Comparison of ENCODE assay signal across 22 mouse cellular contexts in genomic region chr5:37177061-37177460, GRCm38 (mm10).
DNase-seq lines count a peak whose midpoint lies in the region; ATAC-seq and TF ChIP-seq lines count a peak whose summit lies in the region.
"Had no signal": no experiment of that assay in that cellular context is flagged by ENCODE, and none has a peak within 500 bp of the region (broad histone marks: within the 10 kb centered on the region; RNA-seq: fewer than 3 reads in every experiment).

No protein-coding gene starts in this region.

- no peaks in the 10 kb centered on the region for H3K9me3 ChIP-seq in hindbrain, embryonic 13.5 days
- no peaks in the 10 kb centered on the region for H3K9me3 ChIP-seq in hindbrain, embryonic 14.5 days (ENCODE audit: control insufficient read depth, low read length)
- H3K9me3 ChIP-seq: embryonic facial prominence, embryonic 12.5 days; kidney, embryonic 15.5 days; midbrain, embryonic 13.5 days had no signal

- TF ChIP-seq CTCF in left cerebral cortex, adult 2 months (IDR thresholded peaks at IDR 0.05), result no peak
- no peak for TF ChIP-seq CTCF in cortical plate, adult 2 months (IDR thresholded peaks at IDR 0.05; ENCODE audit: extremely low read depth, insufficient read depth, low read length)

- H3K36me3 ChIP-seq in hindbrain, embryonic 13.5 days, result no peaks in the 10 kb centered on the region
- no peaks in the 10 kb centered on the region; the same call in 1 of the 2 replicates for H3K36me3 ChIP-seq in hindbrain, embryonic 14.5 days (replicated peaks; ENCODE audit: control insufficient read depth, insufficient read depth)
- H3K36me3 ChIP-seq: embryonic facial prominence, embryonic 12.5 days; kidney, embryonic 15.5 days; midbrain, embryonic 13.5 days had no signal

- peak overlapping the region; percentile 35; the same call in 1 of the 2 replicates for H3K27ac ChIP-seq in hindbrain, embryonic 13.5 days
- no peak overlapping the region for H3K27ac ChIP-seq in hindbrain, embryonic 14.5 days
- H3K27ac ChIP-seq in left cerebral cortex, adult 2 months, result peak overlapping the region; percentile 81
- H3K27ac ChIP-seq in cortical plate, adult 2 months (ENCODE audit: insufficient read depth, low read length), result peak overlapping the region; percentile 80; the same call in 1 of the 2 replicates
- H3K27ac ChIP-seq: embryonic facial prominence, embryonic 12.5 days; hindbrain, postnatal 0 days; kidney, embryonic 15.5 days; midbrain, embryonic 13.5 days had no signal

- no peak overlapping the region for H3K4me3 ChIP-seq in hindbrain, embryonic 13.5 days
- no peak overlapping the region for H3K4me3 ChIP-seq in hindbrain, embryonic 14.5 days (replicated peaks; ENCODE audit: low read length)
- H3K4me3 ChIP-seq in left cerebral cortex, adult 2 months, result no peak overlapping the region
- no peak overlapping the region for H3K4me3 ChIP-seq in cortical plate, adult 2 months (ENCODE audit: insufficient read depth, low read length)
- H3K4me3 ChIP-seq: embryonic facial prominence, embryonic 12.5 days; erythroblast, embryonic 14.5 days; kidney, embryonic 15.5 days; midbrain, embryonic 13.5 days had no signal

- H3K27me3 ChIP-seq in hindbrain, embryonic 13.5 days, result peaks cover 9% of the 10 kb centered on the region; the same call in 1 of the 2 replicates
- no peaks in the 10 kb centered on the region for H3K27me3 ChIP-seq in hindbrain, embryonic 14.5 days (ENCODE audit: control insufficient read depth, insufficient read depth, low read length)
- H3K27me3 ChIP-seq: embryonic facial prominence, embryonic 12.5 days; kidney, embryonic 15.5 days; midbrain, embryonic 13.5 days had no signal

- no peak for DNase-seq in hindbrain, embryonic 14.5 days (ENCODE audit: low spot score)
- DNase-seq in left cerebral cortex, adult 2 months (ENCODE audit: extremely low spot score in 1 of 2, low spot score in 2 of 2), result peak in 1 of 2 experiments; percentile 33
- DNase-seq in left cerebral cortex, adult 11 months (ENCODE audit: low spot score), result no peak
- DNase-seq in right cerebral cortex, postnatal 10 days (ENCODE audit: low spot score in 2 of 2), result peak; percentile 63 to 74
- DNase-seq in thymus, postnatal 0 days (ENCODE audit: low spot score), result no peak
- no peak for DNase-seq in cerebellum, postnatal 36 days
- DNase-seq: B cell, adult 2 months; cerebellum, adult 9-10 months; kidney, postnatal 4 days; lung, adult 18-20 months; lung, postnatal 14 days; thymus, postnatal 25 days had no signal

- 0 out of 2 replicates have a peak, but pooled peaks have one; percentile 44 for TF ChIP-seq POLR2A in cortical plate, adult 2 months (IDR thresholded peaks at IDR 0.05; ENCODE audit: extremely low read depth, insufficient read depth, low read length)

- intact Hi-C loops in left cerebral cortex, adult 2 months (cut with DNase I), result loop anchor here (1.0 to 5.0 kb wide), 2 partner anchors 43 to 75 kb away; no protein-coding TSS in a partner anchor

- peaks cover 5% of the 10 kb centered on the region; the same call in 1 of the 2 replicates for H3K4me1 ChIP-seq in hindbrain, embryonic 13.5 days (replicated peaks)
- no peaks in the 10 kb centered on the region for H3K4me1 ChIP-seq in hindbrain, embryonic 14.5 days (replicated peaks; ENCODE audit: control insufficient read depth, insufficient read depth, low read length)
- peaks cover 16% of the 10 kb centered on the region for H3K4me1 ChIP-seq in cortical plate, adult 2 months (ENCODE audit: control insufficient read depth, insufficient read depth, low read length)
- H3K4me1 ChIP-seq: embryonic facial prominence, embryonic 12.5 days; kidney, embryonic 15.5 days had no signal

- no peak overlapping the region for H3K9ac ChIP-seq in hindbrain, embryonic 13.5 days
- no peak overlapping the region for H3K9ac ChIP-seq in hindbrain, embryonic 14.5 days
- H3K9ac ChIP-seq: embryonic facial prominence, embryonic 12.5 days; kidney, embryonic 15.5 days; midbrain, embryonic 13.5 days had no signal

- no peak for ATAC-seq in hindbrain, embryonic 13.5 days (ENCODE audit: low FRiP score)
- no peak for ATAC-seq in hindbrain, embryonic 14.5 days (ENCODE audit: low FRiP score)
- ATAC-seq: hindbrain, postnatal 0 days; intestine, postnatal 0 days had no signal

- no peak overlapping the region for H3K4me2 ChIP-seq in hindbrain, embryonic 13.5 days
- H3K4me2 ChIP-seq in hindbrain, embryonic 14.5 days (replicated peaks), result no peak overlapping the region
- H3K4me2 ChIP-seq: embryonic facial prominence, embryonic 12.5 days; heart, embryonic 11.5 days; kidney, embryonic 15.5 days; liver, embryonic 11.5 days; midbrain, embryonic 13.5 days had no signal

- 77% methylated on average over 7 of the region's 7 CpGs for WGBS in hindbrain, embryonic 13.5 days
- WGBS in hindbrain, embryonic 14.5 days, result 74% methylated on average over 7 of the region's 7 CpGs

Comparison
In these comparisons a context has a peak if more than half of its experiments do, and no peak if none do; other contexts are left out.
1. DNase-seq: peak in right cerebral cortex, postnatal 10 days (2 of 2); none in hindbrain, embryonic 14.5 days (single experiment), left cerebral cortex, adult 11 months (single experiment), thymus, postnatal 0 days (single experiment) and cerebellum, postnatal 36 days (0 of 2).